Mouse (Mus musculus) heart, postnatal 0 days (tissue): ENCODE measurements around the gene Mlx.

Experiments used
- CTCF ChIP-seq: IDR thresholded peaks from 2 replicates; pipeline ENCODE4 v1.5.1; 2016; ENCODE audit warnings: antibody characterized with exemption, control low read depth, low read depth
- EP300 ChIP-seq: IDR thresholded peaks from 2 replicates; pipeline ENCODE4 v1.6.1; 2016; ENCODE audit warnings: antibody characterized with exemption, low read depth

DNA sequence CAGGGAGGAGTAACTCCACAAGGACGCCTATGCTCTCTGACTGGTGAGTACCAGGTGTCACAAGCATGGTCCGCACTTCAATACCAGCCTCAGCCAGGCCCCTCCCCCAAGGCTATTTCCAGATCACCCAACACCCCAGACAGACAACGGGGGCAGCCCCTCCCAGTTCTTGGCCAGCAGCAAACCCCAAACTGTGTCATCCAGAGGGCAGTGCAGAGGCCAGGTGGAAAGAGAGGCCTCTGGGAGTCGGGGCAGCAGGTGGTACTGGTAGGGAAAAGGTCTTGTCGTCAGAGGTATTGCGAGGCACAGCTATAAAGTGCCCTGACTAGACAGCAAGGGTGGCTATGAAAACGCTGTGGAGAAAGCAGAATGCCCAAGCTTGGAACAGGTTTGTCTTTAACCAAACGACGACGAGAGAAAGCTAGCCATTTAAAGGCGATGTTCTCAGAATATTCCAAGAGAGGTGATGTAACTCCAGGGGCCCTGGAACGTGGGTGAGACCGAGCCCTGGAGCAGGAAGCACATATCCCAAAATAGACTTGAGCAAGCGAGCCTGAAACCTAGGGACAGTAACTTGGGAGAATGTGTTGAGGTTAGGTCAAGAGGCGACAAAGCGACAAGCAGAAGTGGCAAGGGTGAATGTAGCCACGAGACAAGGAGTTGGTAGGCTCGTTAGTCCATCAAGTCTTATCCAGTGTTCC lies 43.1 kb downstream of the Mlx start:
- TF ChIP-seq CTCF (peak; percentile 6; the same call in 1 of the 2 replicates), EP300 (no peak)
